Mouse (Mus musculus) MEL (cell line): ENCODE results near the gene Olfr1505. TPM values are rescaled to one million over a fixed set of nuclear protein-coding genes. Genes with fewer than 3 reads are reported as not detected.

Source experiments
- DNase-seq: peaks from one replicate; pipeline ENCODE4 v3.0.0; 2011; ENCODE audit warnings: low read depth, low spot score
- H3K27ac ChIP-seq: 2 replicates; pipeline ENCODE4 v1.5.1; 2012; ENCODE audit warnings: low read depth, mild to moderate bottlenecking, control low read depth, low read length, moderate library complexity; ENCODE audit not compliant: control insufficient read depth
- H3K27me3 ChIP-seq, 2 experiments: fragments of 150-350 bp in 1 of 2; sonication (generic) in 1 of 2; 2 replicates each; pipeline ENCODE4 v1.6.1; 2012; ENCODE audit warnings: low read length in 2 of 2, mild to moderate bottlenecking in 2 of 2, improper control_type of control experiment in 1 of 2, moderate library complexity in 1 of 2; ENCODE audit not compliant: insufficient read depth in 2 of 2, control insufficient read depth in 1 of 2
- H3K36me3 ChIP-seq, 2 experiments: 2 replicates each; pipeline ENCODE4 v1.6.1; 2012 to 2014; ENCODE audit warnings: low read length in 2 of 2, improper control_type of control experiment in 1 of 2, inconsistent platforms in 1 of 2, mild to moderate bottlenecking in 1 of 2; ENCODE audit not compliant: insufficient read depth in 2 of 2, control insufficient read depth in 1 of 2
- H3K4me1 ChIP-seq, 2 experiments: fragments of 150-350 bp in 1 of 2; sonication (generic) in 1 of 2; 2 replicates each; pipeline ENCODE4 v1.6.1; 2012; ENCODE audit warnings: low read length in 2 of 2, improper control_type of control experiment in 1 of 2, mild to moderate bottlenecking in 1 of 2; ENCODE audit not compliant: insufficient read depth in 2 of 2, control insufficient read depth in 1 of 2
- H3K4me3 ChIP-seq, 2 experiments: fragments of 150-350 bp in 1 of 2; sonication (generic) in 1 of 2; 2 replicates each; pipeline ENCODE4 v1.5.1; 2012; ENCODE audit warnings: low read depth in 2 of 2, low read length in 2 of 2, mild to moderate bottlenecking in 2 of 2, moderate library complexity in 2 of 2, control low read depth in 1 of 2, improper control_type of control experiment in 1 of 2; ENCODE audit not compliant: control insufficient read depth in 1 of 2, insufficient read depth in 1 of 2
- H3K79me2 ChIP-seq: 2 replicates; pipeline ENCODE4 v1.6.1; 2012; ENCODE audit warnings: mild to moderate bottlenecking, low read length, moderate library complexity; ENCODE audit not compliant: control insufficient read depth, poor library complexity, insufficient read depth
- H3K9ac ChIP-seq: 2 replicates; pipeline ENCODE4 v1.6.1; 2012; ENCODE audit warnings: low read depth, mild to moderate bottlenecking, control low read depth, low read length, moderate library complexity; ENCODE audit not compliant: control insufficient read depth, poor library complexity, severe bottlenecking
- H3K9me3 ChIP-seq: fragments of 150-350 bp; sonication (generic); replicated peaks from 2 replicates; pipeline ENCODE4 v1.6.1; 2012; ENCODE audit warnings: mild to moderate bottlenecking, low read length, improper control_type of control experiment, moderate library complexity; ENCODE audit not compliant: insufficient read depth
- CHD1 ChIP-seq: IDR thresholded peaks from 2 replicates; pipeline ENCODE4 v1.6.1; 2012; ENCODE audit warnings: low read depth, mild to moderate bottlenecking, inconsistent platforms, low read length, improper control_type of control experiment
- ELF1 ChIP-seq: IDR thresholded peaks from 2 replicates; pipeline ENCODE4 v1.6.1; 2014; ENCODE audit warnings: low read depth, mild to moderate bottlenecking, inconsistent platforms, low read length, improper control_type of control experiment, moderate library complexity
- JUND ChIP-seq: IDR thresholded peaks from 2 replicates; pipeline ENCODE4 v1.6.1; 2011; ENCODE audit warnings: low read depth, mild to moderate bottlenecking, improper control_type of control experiment, low read length
- KAT2A ChIP-seq: conservative IDR thresholded peaks from 2 replicates; pipeline ENCODE4 v1.6.1; 2012; ENCODE audit warnings: low read depth, low read length, improper control_type of control experiment, inconsistent platforms
- MAFK ChIP-seq: IDR thresholded peaks from 2 replicates; pipeline ENCODE4 v1.6.1; 2011; ENCODE audit warnings: low read depth, mild to moderate bottlenecking, low read length, improper control_type of control experiment, borderline replicate concordance
- MXI1 ChIP-seq: IDR thresholded peaks from 2 replicates; pipeline ENCODE4 v1.6.1; 2011; ENCODE audit warnings: mild to moderate bottlenecking, low read depth, low read length, improper control_type of control experiment
- MYB ChIP-seq: IDR thresholded peaks from 2 replicates; pipeline ENCODE4 v1.6.1; 2011; ENCODE audit warnings: mild to moderate bottlenecking, low read depth, low read length, improper control_type of control experiment
- MYC ChIP-seq: IDR thresholded peaks from 2 replicates; pipeline ENCODE4 v1.6.1; 2011; ENCODE audit warnings: low read depth, mild to moderate bottlenecking, low read length, improper control_type of control experiment, moderate library complexity
- POLR2A ChIP-seq, 2 experiments: IDR thresholded peaks; 2 replicates each; pipeline ENCODE4 v1.6.1; 2011 to 2012; ENCODE audit warnings: low read length in 2 of 2, mild to moderate bottlenecking in 2 of 2, control low read depth in 1 of 2, improper control_type of control experiment in 1 of 2, low read depth in 1 of 2, moderate library complexity in 1 of 2; ENCODE audit not compliant: control insufficient read depth in 1 of 2, insufficient read depth in 1 of 2, poor library complexity in 1 of 2
- POLR2AphosphoS2 ChIP-seq: IDR thresholded peaks from 2 replicates; pipeline ENCODE4 v1.6.1; 2011; ENCODE audit warnings: low read length, improper control_type of control experiment
- POLR2AphosphoS5 ChIP-seq: IDR thresholded peaks from 2 replicates; pipeline ENCODE4 v1.6.1; 2012; ENCODE audit warnings: low read depth, borderline replicate concordance, mild to moderate bottlenecking, inconsistent platforms, low read length, moderate library complexity, mixed read lengths
- RCOR1 ChIP-seq: IDR thresholded peaks from 2 replicates; pipeline ENCODE4 v1.6.1; 2012; ENCODE audit warnings: low read depth, mild to moderate bottlenecking, inconsistent platforms, low read length, improper control_type of control experiment
- SMC3 ChIP-seq: IDR thresholded peaks from 2 replicates; pipeline ENCODE4 v1.6.1; 2011; ENCODE audit warnings: low read depth, low read length, improper control_type of control experiment
- TBP ChIP-seq: IDR thresholded peaks from 2 replicates; pipeline ENCODE4 v1.8.0; 2011; ENCODE audit warnings: low read depth, low read length, improper control_type of control experiment
- ZNF384 ChIP-seq: IDR thresholded peaks from 2 replicates; pipeline ENCODE4 v1.6.1; 2012; ENCODE audit warnings: low read depth, mild to moderate bottlenecking, inconsistent platforms, low read length, improper control_type of control experiment
- polyA plus RNA-seq, 2 experiments: library from polyadenylated mRNA; stranded (reverse) in 1 of 2; unstranded in 1 of 2; fragments of >175 nt in 1 of 2; fragments of >200 nt in 1 of 2; gene quantifications; 2 replicates each; pipeline versions ENCODE4 v1.2.1 to v1.2.4; 2012; ENCODE audit warnings: low replicate concordance in 2 of 2, low read depth in 1 of 2; ENCODE audit not compliant: insufficient read length in 2 of 2, insufficient read depth in 1 of 2, missing spikeins in 1 of 2
- total RNA-seq: library from RNA; depleted of rRNA; stranded (reverse); fragments of 300-350 nt; gene quantifications from 2 replicates; pipeline ENCODE4 v1.2.3, GENCODE M21; 2012; rRNA removed

Gene Olfr1505
- total RNA-seq: not detected in 2 replicates
- under 1 TPM in 1 of 2 experiments, not detected in 1; 0.01 TPM for polyA plus RNA-seq

DNA sequence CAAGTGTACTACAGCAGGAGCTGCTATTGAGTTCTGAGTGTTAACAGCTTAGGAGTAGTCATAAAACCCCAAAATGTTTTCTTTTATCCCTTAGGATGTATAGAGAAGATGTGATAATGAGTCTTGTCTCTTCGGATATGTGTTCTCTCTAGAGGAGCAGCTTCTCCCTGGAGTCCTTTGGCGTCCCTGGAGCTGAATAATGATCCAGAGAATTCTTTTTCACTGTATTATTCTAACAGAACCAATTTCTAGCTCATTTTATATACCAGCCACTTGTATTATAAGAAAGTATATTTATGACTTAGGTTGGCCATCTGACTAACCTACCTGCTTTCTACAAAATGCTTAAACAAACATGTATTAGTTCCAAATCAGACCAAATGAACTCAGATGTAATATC is at the start of gene Olfr1505:
Gene Olfr1505 (plus strand): TSS at position 301 of the 400 bp plus-strand sequence.
- no peaks in the 10 kb centered on the region for H3K27me3 ChIP-seq
- H3K36me3 ChIP-seq: no peaks in the 10 kb centered on the region

DNA sequence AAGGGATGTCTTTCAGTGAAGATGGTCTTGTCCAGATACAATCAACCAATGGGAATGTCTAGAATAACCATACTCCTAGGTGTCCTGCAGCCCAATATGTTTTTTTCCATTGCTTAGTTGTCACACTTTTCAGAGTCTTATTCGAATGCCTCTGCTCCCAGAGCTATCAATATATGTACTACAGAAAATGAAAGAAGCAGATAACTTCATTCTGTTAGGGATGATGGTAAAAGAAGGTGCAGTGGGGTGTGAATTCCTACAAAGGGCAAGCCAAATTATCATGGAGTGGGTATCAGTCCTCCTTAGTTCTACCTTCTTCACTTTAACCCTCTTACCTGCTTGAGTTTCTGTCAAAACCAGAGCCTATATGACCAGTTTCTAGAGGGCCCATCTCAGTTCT is 15.5 kb upstream of the Olfr1505 start, which contains the start of gene Olfr1504:
Gene Olfr1504 (minus strand): TSS at position 101 of the 400 bp plus-strand sequence.
- H3K79me2 ChIP-seq: no peaks in the 10 kb centered on the region
- H3K9me3 ChIP-seq: no peaks in the 10 kb centered on the region
- no peaks in the 10 kb centered on the region for H3K27me3 ChIP-seq
- no peaks in the 10 kb centered on the region for H3K4me1 ChIP-seq
- no peak within 1 kb of the TSS for H3K27ac ChIP-seq
- no peak within 1 kb of the TSS for H3K4me3 ChIP-seq
- no peak for DNase-seq
- no peaks in the 10 kb centered on the region for H3K36me3 ChIP-seq
- no peak within 1 kb of the TSS for H3K9ac ChIP-seq
- TF ChIP-seq ZNF384: no peak
- TF ChIP-seq KAT2A: no peak
- TF ChIP-seq POLR2AphosphoS2: no peak
- no peak for TF ChIP-seq MYC
- no peak for TF ChIP-seq JUND
- no peak for TF ChIP-seq POLR2A (IDR thresholded peaks at IDR 0.05; ENCODE audit: control insufficient read depth in 1 of 2, insufficient read depth in 1 of 2, low read depth in 1 of 2, low read length in 2 of 2, poor library complexity in 1 of 2)
- no peak for TF ChIP-seq TBP
- no peak for TF ChIP-seq MYB
- no peak for TF ChIP-seq MAFK

More for the DNA sequence above, at the start of gene Olfr1505:
- Histone ChIP-seq H3K9ac (no peak within 1 kb of the TSS), H3K4me3 (no peak within 1 kb of the TSS)
- TF ChIP-seq MYC (no peak), MXI1 (no peak), RCOR1 (no peak), ELF1 (no peak), SMC3 (no peak), CHD1 (no peak), POLR2AphosphoS5 (no peak)
- TF ChIP-seq, all 39 proteins: peak for 0
- Histone ChIP-seq H3K27ac (no peak within 1 kb of the TSS), H3K79me2 (no peaks in the 10 kb centered on the region), H3K4me1 (no peaks in the 10 kb centered on the region), H3K9me3 (no peaks in the 10 kb centered on the region)
- DNase-seq: no peak

Other genes starting within 250 kb of the Olfr1505 start
- gene Olfr1491, start 216.3 kb upstream of the Olfr1505 start, total RNA-seq: not detected in 2 replicates
- not detected for gene Olfr1491, start 216.3 kb upstream of the Olfr1505 start, polyA plus RNA-seq
- gene Olfr1493-ps1, start 190.3 kb upstream of the Olfr1505 start, total RNA-seq: not detected in 2 replicates
- gene Olfr1493-ps1, start 190.3 kb upstream of the Olfr1505 start, polyA plus RNA-seq: not detected
- not detected in 2 replicates for gene Olfr1494, start 173.8 kb upstream of the Olfr1505 start, total RNA-seq
- gene Olfr1494, start 173.8 kb upstream of the Olfr1505 start, polyA plus RNA-seq: not detected
- not detected in 2 replicates for gene Olfr1495, start 148.9 kb upstream of the Olfr1505 start, total RNA-seq
- not detected for gene Olfr1495, start 148.9 kb upstream of the Olfr1505 start, polyA plus RNA-seq
- gene Olfr1496, start 135.7 kb upstream of the Olfr1505 start, total RNA-seq: not detected in 2 replicates
- not detected for gene Olfr1496, start 135.7 kb upstream of the Olfr1505 start, polyA plus RNA-seq
- not detected in 2 replicates for gene Olfr1497, start 115.3 kb upstream of the Olfr1505 start, total RNA-seq
- gene Olfr1497, start 115.3 kb upstream of the Olfr1505 start, polyA plus RNA-seq: not detected
- gene Olfr1499, start 94.1 kb upstream of the Olfr1505 start, total RNA-seq: not detected in 2 replicates
- gene Olfr1499, start 94.1 kb upstream of the Olfr1505 start, polyA plus RNA-seq: not detected
- not detected in 2 replicates for gene Olfr1500, start 83.0 kb upstream of the Olfr1505 start, total RNA-seq
- gene Olfr1500, start 83.0 kb upstream of the Olfr1505 start, polyA plus RNA-seq: not detected
- gene Olfr1501, start 62.8 kb upstream of the Olfr1505 start, total RNA-seq: not detected in 2 replicates
- gene Olfr1501, start 62.8 kb upstream of the Olfr1505 start, polyA plus RNA-seq: not detected
- gene Olfr1502, start 51.7 kb upstream of the Olfr1505 start, total RNA-seq: not detected in 2 replicates
- not detected for gene Olfr1502, start 51.7 kb upstream of the Olfr1505 start, polyA plus RNA-seq
- not detected in 2 replicates for gene Olfr1504, start 15.6 kb upstream of the Olfr1505 start, total RNA-seq
- not detected for gene Olfr1504, start 15.6 kb upstream of the Olfr1505 start, polyA plus RNA-seq